Mouse (Mus musculus): Measurements from ENCODE around the gene Uri1.

The Uri1 gene

DNA sequence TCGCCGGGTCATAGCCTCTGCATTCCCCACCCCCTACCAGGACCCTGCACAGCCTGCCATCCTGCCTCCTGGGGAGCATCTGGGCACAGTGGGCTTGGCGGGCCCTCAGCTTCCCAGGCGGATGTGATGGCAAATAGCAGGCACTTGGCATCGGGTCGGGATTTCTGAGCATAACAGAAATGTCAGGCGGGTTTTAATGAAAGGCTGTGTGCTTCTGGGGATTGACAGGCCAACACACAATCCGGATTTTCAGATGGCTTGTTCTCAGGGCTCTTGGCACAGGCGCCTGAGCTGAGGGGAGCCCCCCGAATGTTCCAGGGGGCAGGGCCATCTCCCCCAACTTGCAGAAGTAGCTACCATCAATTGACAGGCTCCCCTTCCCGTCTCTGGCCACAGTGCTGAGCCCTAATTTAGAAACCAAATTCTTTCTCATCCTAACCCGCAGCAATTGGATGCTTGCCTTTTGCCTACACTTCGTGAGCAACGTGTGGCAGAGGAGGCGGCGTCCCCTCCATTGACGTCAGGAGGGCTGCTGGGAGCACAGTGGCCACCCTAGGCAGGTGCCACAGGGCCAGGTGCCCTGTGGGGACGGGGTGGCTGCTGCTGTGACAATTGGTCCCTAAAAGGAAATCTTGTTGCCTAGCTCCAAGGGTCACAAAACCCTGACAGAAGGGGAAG lies 106.5 kb downstream of the Uri1 start:
- no peak for DNase-seq

- DNase-seq = no peak
Observed at GRCm38 (mm10) chr7:37911802-37912122, 111.6 kb downstream of the Uri1 start.

DNA sequence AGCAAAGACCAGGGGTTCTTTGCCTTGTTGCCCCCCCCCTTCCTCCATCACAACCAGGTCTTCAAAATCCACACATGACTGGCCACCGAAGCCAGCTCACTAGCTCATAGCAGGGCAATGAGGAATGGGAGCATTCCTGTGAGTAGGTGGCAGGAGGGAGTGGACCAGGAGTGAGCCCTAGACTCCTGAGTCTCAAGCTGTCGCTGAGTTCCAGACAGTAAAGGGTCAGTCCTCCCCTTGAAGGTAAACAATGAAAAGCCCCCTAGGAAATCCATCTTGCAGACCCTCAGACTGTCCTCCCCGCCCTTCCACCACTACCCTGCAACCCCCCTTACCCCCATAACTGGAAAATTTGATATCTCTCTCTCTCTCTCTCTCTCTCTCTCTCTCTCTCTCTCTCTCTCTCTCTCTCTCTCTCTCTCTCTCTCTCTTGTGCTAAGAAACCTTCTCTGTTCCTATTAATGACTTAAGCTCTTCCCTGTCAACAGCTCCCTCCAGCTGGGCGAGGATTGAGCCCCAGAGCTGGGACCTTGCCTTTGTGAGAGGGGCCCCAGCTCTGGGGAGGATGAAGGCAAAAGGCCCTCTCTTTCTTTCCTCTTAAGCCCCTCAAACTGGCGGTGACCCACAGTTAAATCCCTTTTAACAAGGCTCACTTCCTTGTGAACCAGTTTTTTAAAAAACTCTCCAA lies 112.1 kb downstream of the Uri1 start:
- DNase-seq = no peak

GRCm38 (mm10) chr7:37910161-37910560 lies 113.2 kb downstream of the Uri1 start:
- DNase-seq = no peak

All from kidney, postnatal 25 days (tissue).